Mouse (Mus musculus) megakaryocyte progenitor cell, adult 5-6 weeks (primary cell): Measurements from ENCODE around the gene Dnase1. TPM values are rescaled to one million over a fixed set of nuclear protein-coding genes. Genes with fewer than 3 reads are reported as not detected.
"Not testable (repeated sequence)": the region's sequence is repeated elsewhere in the genome, so short reads cannot be mapped to it uniquely, and the experiment has no call there.

Experiments
- ATAC-seq: replicated peaks from 2 replicates; pipeline ENCODE4 v1.8.0; 2016; ENCODE audit warnings: mild to moderate bottlenecking, moderate TSS enrichment, inconsistent platforms; ENCODE audit not compliant: poor library complexity
- total RNA-seq, 2 experiments: library from RNA; stranded (forward) in 1 of 2; stranded (reverse) in 1 of 2; fragments of 157-497, 149-512 nt in 1 of 2; fragments of 200-1000 nt in 1 of 2; gene quantifications; 2 replicates each; pipeline versions ENCODE4 v1.2.3 to v1.2.4; 2015 to 2017

Dnase1 gene
- total RNA-seq (2015) (not detected in 2 replicates), total RNA-seq (2017) (0.57 and 1.00 TPM in 2 replicates)

DNA sequence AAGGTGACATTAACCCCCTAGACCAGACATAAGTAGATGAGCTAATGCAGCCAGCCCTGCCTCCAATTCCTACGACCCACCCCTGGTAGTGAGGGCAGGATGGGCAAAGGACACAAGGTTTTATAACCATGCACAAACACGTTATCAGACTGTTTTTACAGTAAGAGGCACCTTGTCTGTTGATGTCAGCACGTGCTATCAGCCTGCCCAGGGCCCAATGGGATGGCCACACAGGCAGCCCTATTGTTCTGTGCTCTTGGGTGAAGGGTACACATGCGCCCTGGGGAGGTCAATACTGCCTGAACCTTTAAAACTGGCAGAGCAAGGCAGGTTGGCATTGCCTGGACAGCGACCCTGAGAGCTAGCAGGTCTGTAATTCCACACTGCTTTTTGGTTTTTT is at the start of gene Dnase1:
Gene Dnase1, plus strand, starts transcription at position 136 of the 400 bp plus-strand sequence.
- ATAC-seq, result no peak

DNA sequence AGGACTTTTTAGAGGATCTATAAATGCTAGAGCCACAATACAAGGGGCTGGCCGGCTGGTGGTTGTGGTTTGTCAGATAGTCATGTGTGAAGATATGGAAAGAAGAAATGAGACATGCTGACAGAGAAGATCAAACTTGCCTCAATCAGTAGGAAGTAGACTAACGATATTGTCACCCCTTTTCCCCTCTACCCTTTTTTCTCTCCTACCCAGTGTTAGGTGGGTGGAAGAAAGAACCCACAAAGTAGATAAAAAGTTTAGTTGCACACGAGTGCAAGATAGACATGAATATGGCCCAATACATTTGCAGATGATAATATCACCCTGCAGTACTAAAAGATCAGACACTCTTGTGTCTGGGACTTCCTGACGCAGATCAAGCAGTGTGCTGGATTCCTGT is 48.3 kb upstream of the Dnase1 start:
- ATAC-seq, result no peak

DNA sequence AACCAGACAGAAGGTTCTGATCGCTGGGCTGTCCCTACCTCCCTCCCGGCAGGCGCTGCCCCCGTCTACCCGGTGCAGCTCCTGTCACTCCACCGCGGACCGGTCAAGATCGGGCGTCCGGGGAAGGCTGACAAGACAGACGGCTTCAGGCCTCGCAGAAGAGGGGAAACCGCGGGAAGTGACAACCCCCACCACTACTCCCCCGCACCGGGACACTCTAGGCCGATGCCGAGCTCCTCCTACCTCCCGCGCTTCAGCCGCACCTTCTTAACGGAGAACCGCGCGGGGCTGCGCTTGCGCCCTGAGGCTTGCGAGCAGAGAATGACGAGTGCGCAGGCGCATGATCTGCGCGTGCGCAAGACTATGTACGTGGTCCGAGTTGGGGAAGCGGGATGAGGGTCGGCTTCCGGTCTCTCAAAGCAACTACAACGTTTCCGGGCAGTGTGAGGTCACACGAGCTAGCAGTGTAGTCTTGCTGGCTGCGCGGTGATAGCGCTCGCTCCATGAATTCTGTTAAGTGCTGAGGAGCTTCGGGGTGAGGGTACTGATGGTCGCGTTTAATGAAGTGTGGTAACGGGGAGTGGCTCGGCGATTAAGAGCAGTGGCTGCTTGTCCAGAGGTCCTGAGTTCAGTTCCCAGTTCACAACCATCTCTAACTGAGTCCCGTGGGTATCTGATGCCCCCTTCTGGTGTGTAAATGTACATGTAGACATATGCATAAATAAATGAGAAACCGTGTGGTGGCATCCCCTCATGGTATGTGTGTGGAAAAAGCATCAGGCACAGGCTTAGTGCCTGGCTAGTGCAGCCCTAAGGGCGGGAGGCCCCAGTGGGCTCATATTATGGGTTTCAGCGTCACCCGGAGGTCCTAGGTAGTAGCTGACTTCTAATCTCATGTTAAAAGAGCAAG is 33.0 kb upstream of the Dnase1 start, which contains the start of gene Slx4:
Gene Slx4, minus strand, starts transcription at position 282 of the 910 bp plus-strand sequence.
- peak; percentile 90 for ATAC-seq

DNA sequence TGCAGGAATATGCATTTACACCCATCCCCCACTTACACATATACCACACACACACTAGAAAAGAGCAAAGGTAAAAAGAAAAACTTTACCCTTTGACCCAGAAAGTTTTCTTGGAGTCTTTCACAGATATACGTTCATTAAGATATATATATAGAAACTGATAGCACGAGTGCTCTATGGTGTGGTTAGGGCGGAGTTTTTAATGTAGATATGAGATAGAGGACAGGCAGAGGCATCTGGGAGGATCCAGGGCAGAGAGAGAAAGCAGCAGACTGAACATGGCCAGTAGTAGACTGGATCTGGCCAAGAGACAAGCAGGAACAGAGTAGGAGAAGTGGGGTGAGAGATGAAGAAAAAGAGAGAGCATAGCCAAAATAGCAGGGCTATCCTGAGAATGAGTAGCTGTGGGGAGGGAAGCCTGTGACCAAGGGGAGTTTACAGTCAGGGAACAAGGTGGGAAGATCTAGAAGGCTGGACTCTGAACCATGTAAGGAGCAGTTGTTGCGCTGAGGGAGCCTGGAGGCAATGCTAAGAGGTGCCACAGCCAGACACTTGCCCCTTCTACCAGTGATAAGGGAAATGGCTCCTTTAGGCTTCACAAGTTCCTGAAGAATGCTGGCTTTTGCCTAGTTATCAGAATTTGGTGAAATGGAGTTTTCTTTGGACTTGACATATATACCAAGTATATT is 23.7 kb upstream of the Dnase1 start:
- peak; percentile 76 for ATAC-seq

DNA sequence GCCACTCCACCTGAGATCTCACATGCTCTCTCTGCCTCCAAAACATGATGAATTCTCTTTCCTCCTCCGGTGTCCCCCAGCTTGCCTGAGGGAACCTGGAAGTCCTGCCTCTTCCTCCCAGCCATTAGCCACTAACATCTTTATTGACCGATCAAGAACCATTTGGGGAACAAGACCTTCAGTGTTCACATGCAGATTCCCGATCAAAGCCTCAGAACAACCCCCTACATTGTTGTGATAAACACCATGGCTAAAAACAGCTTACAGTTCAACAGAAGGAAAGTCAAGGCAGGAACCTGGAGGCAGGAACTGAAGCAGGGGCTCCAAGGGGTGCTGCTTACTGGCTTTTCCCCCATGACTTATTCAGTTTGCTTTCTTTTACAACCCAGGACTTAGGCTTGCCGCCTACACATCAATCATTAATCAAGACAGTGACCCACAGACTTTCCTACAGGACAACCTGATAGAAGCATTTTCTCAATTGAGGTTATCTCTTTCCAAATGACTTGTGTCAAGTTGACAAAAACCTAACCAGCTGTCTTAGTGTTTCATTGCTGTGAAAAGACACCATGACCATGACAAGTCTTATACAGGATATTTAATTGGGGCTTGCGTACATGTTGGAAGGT is 22.6 kb upstream of the Dnase1 start:
- ATAC-seq, result no peak

DNA sequence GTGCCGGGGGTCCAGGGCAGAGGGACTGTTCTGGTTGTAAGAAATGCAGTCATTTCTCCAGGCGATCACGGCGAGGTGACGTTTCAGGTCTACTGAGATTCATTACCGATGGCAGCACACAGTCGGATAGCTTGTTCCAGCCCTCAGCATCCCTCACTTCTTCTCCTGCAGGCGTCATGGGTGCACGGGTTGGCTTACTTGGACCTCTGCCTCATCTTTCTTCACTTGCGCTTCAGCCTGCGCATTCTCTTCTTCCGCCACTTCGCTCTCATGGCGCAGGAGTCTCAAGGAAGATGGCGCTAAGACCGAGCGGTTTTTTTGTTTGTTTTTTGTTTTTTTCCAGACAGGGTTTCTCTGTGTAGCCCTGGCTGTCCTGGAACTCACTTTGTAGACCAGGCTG is 20.0 kb upstream of the Dnase1 start:
- not testable (repeated sequence) for ATAC-seq

DNA sequence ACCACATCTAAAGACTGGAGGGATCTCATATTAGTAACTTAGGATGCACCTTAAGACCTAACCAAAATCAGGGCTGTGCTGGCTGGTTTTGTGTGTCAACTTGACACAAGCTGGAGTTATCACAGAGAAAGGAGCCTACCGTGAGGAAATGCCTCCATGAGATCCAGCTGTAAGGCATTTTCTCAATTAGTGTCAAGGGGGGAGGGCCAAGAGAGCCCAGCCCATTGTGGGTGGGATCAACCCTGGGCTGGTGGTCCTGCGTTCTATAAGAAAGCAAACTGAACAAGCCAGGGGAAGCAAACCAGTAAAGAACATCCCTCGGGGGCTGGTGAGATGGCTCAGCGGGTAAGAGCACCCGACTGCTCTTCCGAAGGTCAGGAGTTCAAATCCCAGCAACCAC is 19.3 kb upstream of the Dnase1 start:
- ATAC-seq, result not testable (repeated sequence)

DNA sequence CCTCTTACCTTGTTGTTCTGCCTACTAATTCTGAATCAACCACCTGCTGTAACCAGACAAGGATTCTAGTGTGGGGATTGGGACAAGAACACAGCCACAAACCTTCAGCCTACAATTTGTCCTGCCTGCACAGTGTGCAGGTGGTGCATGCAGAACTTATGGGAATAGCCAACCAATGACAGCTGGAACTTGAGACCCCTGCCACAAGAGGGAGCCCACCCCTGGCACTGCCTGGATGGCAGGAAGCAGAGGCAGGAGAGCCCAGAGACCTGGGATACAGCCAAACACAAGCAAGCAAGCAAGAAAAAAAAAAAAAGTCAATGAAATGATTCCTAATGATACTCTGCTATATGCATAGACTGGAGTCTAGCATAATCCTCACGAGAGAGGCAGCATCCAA is 15.5 kb upstream of the Dnase1 start:
- ATAC-seq, result no peak

DNA sequence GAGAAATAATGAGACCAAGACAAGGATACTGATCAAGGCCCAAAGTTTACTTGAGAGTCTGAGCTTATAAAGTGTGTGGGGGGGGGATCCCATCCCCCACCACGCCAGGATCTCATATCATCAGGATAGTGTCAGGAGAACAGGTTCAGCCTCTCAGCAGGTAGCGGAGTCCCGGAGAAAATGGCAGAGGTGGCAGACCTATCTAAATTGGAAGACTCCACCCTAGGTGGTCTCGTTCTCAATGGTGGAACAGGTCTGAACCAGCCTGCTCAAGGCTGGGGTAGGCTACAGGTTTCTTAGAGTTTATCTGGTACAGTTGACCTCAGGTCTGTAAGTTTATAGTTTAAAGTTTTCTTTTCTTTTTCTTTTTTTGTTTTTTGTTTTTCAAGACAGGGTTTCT is 14.0 kb upstream of the Dnase1 start:
- no peak for ATAC-seq

DNA sequence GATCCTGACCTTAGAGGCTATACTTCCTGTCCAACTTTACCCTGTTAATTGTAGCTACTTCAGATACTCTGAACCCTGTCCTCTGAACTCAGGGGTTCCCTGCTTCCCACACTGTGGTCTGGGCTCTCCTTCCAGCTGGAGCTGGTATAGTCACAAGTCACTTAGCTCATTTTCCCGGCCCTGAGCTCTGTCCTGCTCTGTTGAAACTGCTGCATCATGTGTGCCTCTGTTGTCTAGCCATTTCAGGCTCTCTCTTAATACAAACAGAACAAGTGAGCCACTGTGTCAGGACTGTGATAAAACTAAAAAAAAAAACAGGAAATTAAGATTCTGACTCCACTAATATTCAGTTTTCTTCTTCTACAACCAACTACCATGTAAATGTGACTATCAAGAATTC is 10.1 kb upstream of the Dnase1 start:
- ATAC-seq, result no peak

DNA sequence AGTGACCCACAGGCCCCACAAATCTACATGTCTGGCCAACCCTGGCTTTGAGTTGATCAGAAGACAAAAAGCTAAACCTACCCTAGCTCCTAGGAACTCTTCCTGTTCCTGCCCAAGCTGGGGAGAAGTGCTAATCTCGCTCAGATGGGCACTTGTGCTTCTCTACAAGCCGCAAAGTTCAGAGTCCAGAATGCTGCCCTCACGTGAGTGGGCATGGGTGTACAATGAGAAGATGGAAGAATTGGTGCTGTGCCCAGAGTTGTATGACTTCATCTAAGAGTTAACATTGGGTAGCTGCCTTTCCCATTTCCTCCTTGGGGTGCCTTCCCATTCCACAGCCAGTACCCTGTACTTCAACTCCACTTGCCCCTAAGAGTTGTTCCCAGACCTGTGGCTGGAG is 9.5 kb upstream of the Dnase1 start:
- no peak for ATAC-seq

DNA sequence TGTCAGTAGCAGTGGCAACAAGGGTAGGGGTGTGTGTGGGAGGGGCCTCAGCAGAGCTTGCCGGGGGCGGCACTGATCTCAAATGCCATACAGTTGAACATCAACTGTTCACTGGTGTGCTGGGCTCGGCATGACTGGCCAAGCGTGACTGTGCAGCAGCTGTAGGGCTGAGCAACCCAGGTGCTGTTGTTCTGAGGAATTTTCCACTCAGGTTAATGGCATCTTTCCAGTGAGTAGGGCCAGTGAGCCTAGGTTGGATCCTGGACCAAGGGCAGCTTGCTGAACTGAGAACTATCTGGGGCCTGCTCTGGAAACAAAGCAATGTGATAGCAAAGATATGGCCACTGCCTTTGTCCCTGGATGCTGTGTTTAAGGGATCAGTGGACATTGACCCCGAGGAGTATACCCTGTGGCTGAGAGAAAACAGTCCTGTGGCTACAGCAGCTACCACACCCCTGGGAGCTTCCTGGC is 7.3 kb upstream of the Dnase1 start:
- no peak for ATAC-seq

DNA sequence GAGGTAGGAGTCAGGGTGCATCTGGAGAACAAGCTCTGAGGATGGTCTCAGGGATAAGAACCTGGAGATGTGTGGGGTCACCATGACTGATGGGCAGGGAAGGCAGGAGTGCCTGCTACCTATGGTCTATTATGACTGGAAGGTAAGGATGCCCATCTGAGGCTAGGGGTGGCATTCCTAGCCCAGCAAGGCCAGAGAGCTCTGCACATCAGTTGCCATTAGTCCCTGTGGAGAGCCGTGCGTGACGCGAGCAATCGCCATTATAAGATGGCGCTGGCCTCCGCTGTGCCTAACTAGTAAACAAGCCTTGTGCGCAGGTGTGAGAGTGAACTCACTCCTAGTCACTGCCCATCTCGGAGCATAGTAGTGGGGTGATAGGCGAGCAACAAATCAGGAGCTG is 6.2 kb upstream of the Dnase1 start:
- ATAC-seq, result no peak

DNA sequence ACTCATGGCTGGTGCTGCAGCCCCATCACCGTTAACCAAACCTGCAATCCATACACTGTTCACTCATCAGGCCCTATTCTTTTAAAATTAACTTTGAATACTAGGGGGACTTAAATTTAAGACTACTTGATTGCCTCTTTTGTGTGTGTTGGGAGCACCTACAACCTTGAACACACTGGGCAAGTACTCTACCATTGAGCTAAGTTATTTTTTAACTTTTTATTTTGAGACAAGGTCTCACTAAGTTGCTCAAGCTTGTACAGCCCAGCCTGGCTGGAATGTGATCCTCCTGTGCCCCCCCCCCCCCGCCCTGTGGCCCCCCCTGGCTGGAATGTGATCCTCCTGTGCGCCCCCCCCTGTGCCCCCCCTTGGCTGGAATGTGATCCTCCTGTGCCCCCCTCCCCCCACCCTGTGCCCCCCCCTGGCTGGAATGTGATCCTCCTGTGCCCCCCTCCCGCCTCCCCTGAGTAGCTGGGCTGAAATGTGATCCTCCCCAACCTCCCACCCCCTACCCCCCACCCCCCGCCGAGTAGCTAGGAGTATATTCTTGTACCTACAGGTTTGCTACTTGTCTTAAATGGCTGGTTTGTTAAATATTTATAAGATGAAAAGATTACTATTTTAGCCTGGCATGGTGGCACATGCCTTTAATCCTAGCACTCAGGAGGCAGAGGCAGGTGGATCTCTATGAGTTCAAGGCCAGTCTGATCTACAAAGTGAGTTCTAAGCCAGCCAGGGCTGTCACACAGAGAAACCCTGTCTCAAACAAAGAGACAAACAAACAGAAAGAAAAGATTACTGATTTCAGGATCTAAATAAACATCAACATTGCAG is 5.1 kb upstream of the Dnase1 start:
- ATAC-seq, result no peak

DNA sequence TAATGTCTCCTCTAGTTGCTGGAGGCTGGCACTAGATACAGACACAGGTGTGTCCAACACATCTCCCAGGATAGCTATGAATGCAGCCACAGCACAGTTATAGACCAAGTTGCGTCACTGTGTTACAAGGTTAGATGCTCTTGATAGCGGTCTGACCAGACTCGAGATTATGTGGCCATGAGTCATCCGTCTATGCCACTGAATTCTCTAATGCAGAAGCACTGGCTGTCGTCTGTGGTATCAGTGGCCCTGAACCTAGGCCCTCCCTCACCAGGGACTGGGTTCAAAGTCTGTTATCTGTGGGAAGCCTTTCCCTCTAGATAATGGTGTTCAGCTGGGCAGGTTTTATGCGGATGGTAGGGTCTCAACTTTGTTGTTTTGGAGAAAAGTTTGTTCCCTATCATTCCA is 4.4 kb upstream of the Dnase1 start:
- peak; percentile 65 for ATAC-seq

DNA sequence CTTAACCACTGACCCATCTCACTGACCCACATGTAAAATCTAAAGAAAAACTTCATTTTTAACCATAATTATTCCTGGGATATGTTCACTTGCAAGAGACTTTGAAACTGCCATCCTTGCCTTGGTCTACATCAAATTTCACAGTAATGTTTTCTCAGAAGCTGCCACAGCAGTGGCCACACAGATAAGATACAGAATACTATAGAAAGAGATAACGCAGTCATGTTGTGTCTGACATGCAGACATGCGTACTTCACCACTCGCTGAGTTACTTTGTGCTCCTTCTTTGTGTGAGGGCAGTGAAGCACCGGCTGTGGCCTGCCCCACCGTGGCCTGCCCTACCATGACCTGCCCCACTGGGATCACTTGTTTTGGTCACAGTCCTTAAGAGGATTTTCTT is 2.8 kb upstream of the Dnase1 start:
- peak; percentile 49; the same call in 1 of the 2 replicates for ATAC-seq

DNA sequence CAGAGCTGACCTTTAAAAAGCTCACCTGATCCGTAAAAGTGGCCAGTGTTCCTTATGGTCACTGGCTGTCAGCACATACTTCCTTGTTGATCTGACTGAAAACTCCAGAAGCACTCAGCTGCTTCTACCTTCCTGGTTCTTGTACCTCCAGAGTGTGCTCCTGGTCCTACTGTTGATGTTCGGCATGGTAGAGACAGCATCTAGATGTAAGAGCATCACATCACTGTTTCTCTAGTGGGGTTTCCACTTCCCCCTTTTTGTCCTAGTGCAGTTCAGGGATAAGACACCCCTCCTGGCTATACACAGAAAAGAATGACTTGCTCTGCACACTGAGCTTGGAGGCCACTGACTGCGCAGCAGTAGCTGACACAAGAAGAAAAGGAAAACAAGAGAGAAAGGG is 2.3 kb upstream of the Dnase1 start:
- ATAC-seq, result 0 out of 2 replicates have a peak, but pooled peaks have one; percentile 3

DNA sequence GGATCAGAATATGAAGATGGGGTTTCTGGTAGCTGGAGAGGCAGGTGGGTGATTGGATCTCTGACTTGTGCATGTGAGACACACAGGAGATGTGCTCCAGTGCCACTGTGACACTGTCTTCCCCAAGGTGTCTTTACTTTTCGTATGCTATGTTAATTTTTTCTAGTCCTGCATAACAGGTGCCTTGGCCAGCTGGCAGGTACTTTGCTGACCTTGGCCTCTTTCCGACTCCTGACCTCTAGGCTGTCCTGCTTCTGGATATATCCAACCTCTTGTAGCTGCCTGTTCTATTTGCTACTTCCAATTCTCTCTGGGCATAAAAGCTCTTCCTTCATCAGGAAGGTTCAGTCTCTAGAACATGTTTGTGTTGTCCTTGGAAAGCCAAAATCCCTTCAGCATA is 1.2 kb upstream of the Dnase1 start:
- ATAC-seq, result no peak

DNA sequence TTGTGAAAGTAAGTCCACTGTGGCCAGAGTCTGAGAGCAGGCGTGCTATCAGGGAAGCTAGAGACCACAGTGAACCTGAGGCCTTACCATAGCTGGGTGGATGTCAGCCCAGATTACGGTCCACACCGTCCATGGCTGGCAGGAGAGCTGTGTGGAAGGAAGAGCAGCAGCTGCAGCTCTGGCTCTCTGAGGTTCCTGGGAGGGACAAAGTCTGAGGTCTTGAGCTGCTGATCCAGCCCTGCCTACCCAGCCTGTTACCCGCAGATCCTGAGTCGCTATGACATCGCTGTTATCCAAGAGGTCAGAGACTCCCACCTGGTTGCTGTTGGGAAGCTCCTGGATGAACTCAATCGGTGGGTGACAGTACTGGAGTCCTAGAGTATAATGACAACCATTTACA is 948 bp downstream of the Dnase1 start:
- no peak for ATAC-seq

DNA sequence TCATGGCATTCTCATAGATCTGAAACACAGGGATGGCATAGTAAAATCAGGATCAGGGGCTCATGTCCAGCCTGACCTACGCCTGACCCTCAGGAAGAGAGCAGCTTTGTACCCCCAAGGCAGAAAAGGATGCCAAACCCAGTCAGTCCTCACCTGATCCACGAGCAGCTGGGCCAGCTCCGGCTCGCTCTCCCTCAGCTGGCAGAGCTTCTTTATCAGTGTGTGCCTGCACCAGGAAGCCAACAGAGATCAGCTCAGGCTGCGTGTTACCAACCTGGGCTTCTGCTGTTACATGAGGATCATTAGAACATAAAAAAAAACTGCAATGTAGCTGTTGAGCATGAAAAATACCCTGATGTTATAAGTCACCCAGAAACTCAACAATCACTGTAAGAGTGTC is 3.5 kb downstream of the Dnase1 start:
- no peak for ATAC-seq

DNA sequence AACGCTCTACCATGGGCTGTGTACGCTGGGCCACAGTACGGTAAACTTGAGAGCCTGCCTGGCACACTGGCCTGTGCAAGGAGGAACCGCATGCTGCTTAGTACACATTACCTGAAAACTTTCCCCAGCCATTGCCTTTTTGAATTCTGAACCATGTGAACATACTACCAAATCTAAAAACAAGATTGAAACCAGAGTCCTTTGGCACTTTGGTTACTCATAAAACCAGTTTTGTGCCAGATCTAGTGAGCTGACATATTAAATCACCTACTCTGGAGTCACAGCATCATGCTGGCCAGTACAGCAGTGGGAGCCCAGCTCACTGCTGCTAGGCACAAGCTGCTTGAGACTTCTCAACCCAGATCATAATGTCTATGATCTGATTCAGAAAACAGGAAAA is 4.9 kb downstream of the Dnase1 start:
- ATAC-seq, result no peak
